Mouse (Mus musculus) hindbrain, embryonic 14.5 days (tissue): Measurements from ENCODE around the gene Mag. TPM values are rescaled to one million over a fixed set of nuclear protein-coding genes. Genes with fewer than 3 reads are reported as not detected.
"Not testable (repeated sequence)": the region's sequence is repeated elsewhere in the genome, so short reads cannot be mapped to it uniquely, and the experiment has no call there.

Source experiments
- ATAC-seq: fragments of 200-750 bp; cut with Nextera tagmentation; 2 replicates; pipeline ENCODE4 v1.8.0; 2017; ENCODE audit warnings: moderate number of reproducible peaks, mild to moderate bottlenecking, moderate TSS enrichment, moderate library complexity; ENCODE audit not compliant: low FRiP score
- DNase-seq: peaks from one replicate; pipeline ENCODE4 v3.0.0-alpha.2; 2015; ENCODE audit warnings: low spot score
- H3K27ac ChIP-seq: fragments of 300-500 bp; sonication (generic); 2 replicates; pipeline ENCODE4 v1.5.1; 2014; ENCODE audit warnings: mild to moderate bottlenecking, moderate library complexity
- H3K27me3 ChIP-seq: fragments of 300-500 bp; sonication (generic); 2 replicates; pipeline ENCODE4 v1.6.1; 2014; ENCODE audit warnings: mild to moderate bottlenecking, low read length, mixed read lengths; ENCODE audit not compliant: control insufficient read depth, insufficient read depth
- H3K36me3 ChIP-seq: fragments of 300-500 bp; sonication (generic); replicated peaks from 2 replicates; pipeline ENCODE4 v1.6.1; 2014; ENCODE audit not compliant: control insufficient read depth, insufficient read depth
- H3K4me1 ChIP-seq: fragments of 300-500 bp; sonication (generic); replicated peaks from 2 replicates; pipeline ENCODE4 v1.6.1; 2014; ENCODE audit warnings: antibody characterized with exemption, low read length, mixed read lengths; ENCODE audit not compliant: control insufficient read depth, insufficient read depth
- H3K4me2 ChIP-seq: fragments of 300-500 bp; sonication (generic); replicated peaks from 2 replicates; pipeline ENCODE4 v1.6.1; 2014; ENCODE audit warnings: mild to moderate bottlenecking, moderate library complexity
- H3K4me3 ChIP-seq: fragments of 300-500 bp; sonication (generic); replicated peaks from 2 replicates; pipeline ENCODE4 v1.5.1; 2014; ENCODE audit warnings: mild to moderate bottlenecking, low read length
- H3K9ac ChIP-seq: fragments of 300-500 bp; sonication (generic); 2 replicates; pipeline ENCODE4 v1.6.1; 2014
- H3K9me3 ChIP-seq: fragments of 300-500 bp; sonication (generic); 2 replicates; pipeline ENCODE4 v1.6.1; 2016; ENCODE audit warnings: low read length; ENCODE audit not compliant: control insufficient read depth
- WGBS: fragments of 180-500 bp; shearing (Covaris S2); extraction: QIAGEN DNeasy Blood & Tissue Kit; methylation state at CpG from one replicate; pipeline ENCODE4 v1.1.7; 2014; 5-methylcytosine and 5-hydroxymethylcytosine counted together
- polyA plus RNA-seq: library from polyadenylated mRNA; unstranded; fragments of >200 nt; fragmentation: Nextera tagmentation; extraction: Ambion mirVana; gene quantifications from 2 replicates; pipeline ENCODE4 v1.2.1, GENCODE M21; 2014

The Mag gene
- polyA plus RNA-seq, 1 experiment from 2014 or later = 3.4 TPM

DNA sequence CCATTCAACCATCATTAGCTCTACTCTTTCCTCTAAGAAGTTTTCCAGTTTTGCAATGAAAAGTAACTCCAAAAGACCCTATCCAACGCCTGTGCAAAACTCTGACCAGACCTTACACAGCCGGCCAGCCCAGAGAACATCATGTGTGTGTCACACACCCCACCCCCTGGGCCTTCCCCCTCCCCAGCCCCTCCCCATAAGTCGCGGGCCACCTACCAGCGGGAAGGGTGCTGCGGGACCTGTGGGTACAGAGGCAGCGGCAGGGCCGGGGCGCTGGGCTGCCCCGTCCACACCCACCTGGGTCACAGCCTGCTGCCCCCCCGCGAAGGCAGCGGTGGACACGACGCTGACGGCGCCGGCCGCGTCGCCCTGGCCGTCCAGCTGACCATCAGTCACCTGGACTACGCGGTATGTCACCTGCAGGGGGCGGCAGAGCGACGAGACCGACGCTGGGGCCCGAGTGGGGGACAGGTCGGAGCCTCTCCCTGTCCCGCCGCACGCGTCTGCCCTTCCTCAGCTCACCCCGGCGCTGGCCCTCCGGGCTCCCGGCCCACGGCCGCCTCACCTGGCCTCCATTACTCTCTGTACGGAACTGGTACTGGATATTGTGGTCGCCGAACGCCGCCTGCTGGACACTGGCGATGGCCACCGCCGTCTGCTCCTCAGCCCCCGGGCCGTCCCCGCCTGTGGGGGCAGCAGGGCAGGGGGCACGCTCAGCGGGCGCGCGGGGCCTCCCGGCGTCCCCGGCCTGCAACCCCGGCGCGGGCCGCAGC is 41.1 kb upstream of the Mag start:
- Histone ChIP-seq H3K27ac (peak overlapping the region; percentile 98), H3K4me1 (peaks cover 20% of the 10 kb centered on the region), H3K9ac (peak overlapping the region; percentile 97), H3K4me2 (peak overlapping the region; percentile 79), H3K4me3 (peak overlapping the region; percentile 98), H3K27me3 (no peaks in the 10 kb centered on the region), H3K36me3 (peaks cover 49% of the 10 kb centered on the region), H3K9me3 (no peaks in the 10 kb centered on the region)
- peak; percentile 67 for ATAC-seq
- peak; percentile 72 for DNase-seq
- under 1% methylated on average over 59 of the region's 64 CpGs for WGBS

DNA sequence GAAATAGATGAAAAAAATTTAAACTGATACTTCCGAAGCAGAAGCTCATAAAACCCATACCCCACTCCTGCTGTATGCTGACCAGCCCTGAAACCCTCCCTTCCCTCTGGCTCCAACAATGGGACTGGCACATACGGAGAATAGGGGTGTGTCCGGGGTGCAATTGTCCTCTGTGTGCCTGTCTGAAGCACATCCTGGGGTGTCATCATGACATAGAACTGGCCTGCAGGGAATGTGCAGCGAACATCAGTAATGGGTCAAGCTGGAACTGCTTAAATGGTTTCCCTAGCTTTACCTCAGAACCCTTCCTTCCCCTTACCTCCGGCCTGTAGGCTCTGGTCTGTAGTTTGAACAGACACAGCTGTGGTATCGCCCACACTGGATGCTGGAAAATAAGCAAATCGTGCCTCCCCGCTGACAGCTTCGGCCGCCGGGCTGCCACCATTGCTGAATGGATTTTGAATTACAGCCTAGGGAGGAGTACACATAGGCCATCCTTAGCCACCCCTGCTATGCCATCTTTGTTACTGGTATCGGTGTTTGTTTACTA is 40.4 kb upstream of the Mag start:
- DNase-seq = no peak
- H3K27me3 ChIP-seq = no peaks in the 10 kb centered on the region
- H3K36me3 ChIP-seq = peaks cover 56% of the 10 kb centered on the region
- WGBS = 84% methylated on average over 12 of the region's 12 CpGs
- no peak for ATAC-seq
- H3K4me2 ChIP-seq = peak overlapping the region; percentile 79
- H3K4me1 ChIP-seq = peaks cover 20% of the 10 kb centered on the region
- peak overlapping the region; percentile 98 for H3K4me3 ChIP-seq
- peak overlapping the region; percentile 98 for H3K27ac ChIP-seq
- H3K9ac ChIP-seq = peak overlapping the region; percentile 97
- H3K9me3 ChIP-seq = no peaks in the 10 kb centered on the region

DNA sequence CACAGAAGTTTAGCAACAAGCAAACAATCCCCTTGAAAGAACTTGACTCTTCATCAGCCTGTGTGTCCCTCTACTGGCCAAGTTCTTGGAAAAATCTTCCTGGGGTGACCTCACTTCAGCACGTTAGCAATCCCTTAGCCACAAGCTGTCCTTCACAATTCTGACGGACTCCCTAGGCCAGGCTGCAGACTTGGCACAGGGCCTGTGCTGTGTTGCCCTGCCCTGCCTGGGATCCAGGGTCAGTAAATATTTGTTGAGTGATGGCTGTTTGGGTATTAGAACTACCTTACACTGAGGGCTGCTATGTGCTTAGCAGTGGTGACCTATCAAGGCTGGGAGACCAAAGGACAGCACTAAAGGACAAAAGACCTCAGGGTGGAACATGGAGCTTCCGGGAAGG is 39.4 kb upstream of the Mag start:
- no peak for ATAC-seq
- Histone ChIP-seq H3K9ac (no peak overlapping the region), H3K4me1 (peaks cover 20% of the 10 kb centered on the region), H3K27ac (no peak overlapping the region), H3K4me2 (no peak overlapping the region), H3K36me3 (peaks cover 66% of the 10 kb centered on the region), H3K9me3 (no peaks in the 10 kb centered on the region), H3K4me3 (no peak overlapping the region), H3K27me3 (no peaks in the 10 kb centered on the region)
- DNase-seq = no peak
- WGBS = 91% methylated on average over 3 of the region's 3 CpGs

DNA sequence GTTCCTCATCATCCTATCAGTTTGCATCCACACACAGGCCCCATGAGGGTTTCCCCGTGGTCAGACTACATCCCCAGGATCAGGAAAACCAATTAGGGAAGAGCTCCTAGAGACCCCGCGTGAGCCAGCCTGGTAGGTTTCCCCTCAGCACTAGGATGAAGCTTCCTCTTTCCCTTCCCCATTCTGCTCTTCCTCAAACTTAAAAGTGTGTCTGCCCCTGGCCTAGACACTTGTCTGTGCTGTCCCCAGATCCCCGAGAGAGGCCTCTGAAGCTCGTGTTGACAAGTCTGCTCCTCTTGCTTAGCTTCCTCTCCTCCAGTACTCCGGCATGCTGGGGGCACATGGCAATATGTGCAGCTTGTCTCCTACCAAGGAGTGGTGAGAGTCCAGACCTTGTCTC is 38.8 kb upstream of the Mag start:
- no peak for ATAC-seq

DNA sequence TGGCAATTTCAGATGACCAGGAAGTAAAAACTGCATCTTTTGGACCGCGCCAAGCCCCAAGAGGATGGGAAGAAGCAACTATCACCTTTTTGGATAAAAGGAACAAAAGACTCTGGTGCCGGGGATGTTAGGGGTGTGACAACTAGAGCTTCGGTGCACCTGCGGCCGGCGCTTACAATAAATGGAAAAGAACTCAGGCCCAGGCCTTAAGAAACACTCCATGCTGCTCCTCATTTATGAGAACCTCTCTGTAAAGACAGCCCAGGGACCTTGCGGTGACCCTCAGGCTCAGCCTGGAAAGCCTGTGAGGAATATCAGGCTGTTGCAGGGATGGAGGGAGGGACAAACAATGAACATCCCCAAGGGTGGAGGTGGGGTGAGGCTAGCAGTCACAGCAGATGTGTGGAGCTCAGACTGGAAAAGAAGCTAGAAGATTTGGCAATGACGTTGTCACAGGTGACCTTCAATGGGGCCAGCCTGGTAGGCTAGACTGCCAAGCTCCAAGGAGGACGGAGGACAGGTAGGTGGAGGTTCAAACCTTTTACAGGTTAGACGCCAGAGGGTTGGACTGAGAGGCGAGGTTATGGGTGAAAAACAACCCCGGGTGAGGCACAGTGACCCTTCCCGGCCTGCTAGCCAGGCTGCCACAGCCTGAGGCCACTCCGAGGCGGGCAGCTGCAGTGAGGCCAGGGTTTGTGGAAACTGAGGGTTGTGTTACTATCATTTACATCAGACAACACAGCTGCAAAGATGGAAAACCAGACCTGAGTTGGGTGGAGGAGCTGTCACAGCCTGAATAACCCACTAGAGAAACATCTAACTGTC is 38.0 kb upstream of the Mag start:
- Histone ChIP-seq H3K4me2 (no peak overlapping the region), H3K36me3 (peaks cover 66% of the 10 kb centered on the region), H3K4me3 (no peak overlapping the region), H3K4me1 (peaks cover 12% of the 10 kb centered on the region), H3K27me3 (no peaks in the 10 kb centered on the region), H3K9ac (no peak overlapping the region), H3K27ac (no peak overlapping the region), H3K9me3 (no peaks in the 10 kb centered on the region)
- DNase-seq (no peak), ATAC-seq (no peak)
- 95% methylated on average over 16 of the region's 16 CpGs for WGBS

More for the DNA sequence above, 38.8 kb upstream of the Mag start:
- 90% methylated on average over 6 of the region's 6 CpGs for WGBS
- H3K9ac ChIP-seq = no peak overlapping the region
- H3K9me3 ChIP-seq = no peaks in the 10 kb centered on the region
- peaks cover 66% of the 10 kb centered on the region for H3K36me3 ChIP-seq
- no peak overlapping the region for H3K27ac ChIP-seq
- H3K4me2 ChIP-seq = no peak overlapping the region
- H3K27me3 ChIP-seq = no peaks in the 10 kb centered on the region
- peaks cover 19% of the 10 kb centered on the region for H3K4me1 ChIP-seq
- no peak overlapping the region for H3K4me3 ChIP-seq
- no peak for DNase-seq

DNA sequence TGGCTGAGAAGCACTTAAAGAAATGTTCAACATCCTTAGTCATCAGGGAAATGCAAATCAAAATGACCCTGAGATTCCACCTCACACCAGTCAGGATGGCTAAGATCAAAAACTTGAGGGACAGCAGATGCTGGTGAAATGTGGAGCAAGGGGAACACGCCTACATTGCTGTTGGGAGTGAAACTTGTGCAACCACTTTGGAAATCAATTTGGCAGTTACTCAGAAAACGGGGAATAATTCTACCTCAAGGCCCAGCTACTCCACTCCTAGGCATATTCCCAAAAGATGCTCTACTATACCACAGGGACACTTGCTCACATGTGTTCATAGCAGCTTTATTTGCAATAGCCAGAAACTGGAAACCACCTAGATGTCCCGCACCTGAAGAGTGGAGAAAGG is 35.2 kb upstream of the Mag start:
- H3K9ac ChIP-seq, H3K4me3 ChIP-seq, H3K27ac ChIP-seq, ATAC-seq, H3K9me3 ChIP-seq, H3K27me3 ChIP-seq, H3K4me1 ChIP-seq, DNase-seq, H3K4me2 ChIP-seq: not testable (repeated sequence)
- 94% methylated on average over 3 of the region's 3 CpGs for WGBS
- H3K36me3 ChIP-seq = peaks cover 80% of the 10 kb centered on the region

DNA sequence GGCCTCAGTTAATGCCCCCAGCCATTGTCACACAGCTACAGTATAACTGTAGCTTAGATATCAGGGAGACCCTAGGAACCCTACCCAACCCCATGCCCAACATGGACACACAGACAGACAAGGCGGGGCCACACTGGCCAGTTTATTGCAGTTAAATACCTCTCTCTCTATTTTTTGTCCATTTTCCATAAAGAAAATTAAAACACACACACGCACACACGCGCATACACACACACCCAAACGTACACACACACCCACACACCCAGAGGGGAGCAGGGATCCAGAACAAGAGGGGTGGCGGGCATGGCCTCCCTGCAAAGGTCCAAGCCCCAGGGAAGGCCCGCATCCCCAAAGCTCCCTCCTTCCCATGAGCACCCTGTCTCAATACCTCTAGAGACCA is 31.2 kb upstream of the Mag start:
- no peaks in the 10 kb centered on the region for H3K27me3 ChIP-seq
- H3K9me3 ChIP-seq = no peaks in the 10 kb centered on the region
- DNase-seq = no peak
- H3K4me3 ChIP-seq = no peak overlapping the region
- ATAC-seq = no peak
- no peak overlapping the region for H3K27ac ChIP-seq
- no peaks in the 10 kb centered on the region for H3K4me1 ChIP-seq
- WGBS = 97% methylated on average over 7 of the region's 7 CpGs
- H3K36me3 ChIP-seq = peaks cover 40% of the 10 kb centered on the region
- H3K4me2 ChIP-seq = no peak overlapping the region
- H3K9ac ChIP-seq = no peak overlapping the region

DNA sequence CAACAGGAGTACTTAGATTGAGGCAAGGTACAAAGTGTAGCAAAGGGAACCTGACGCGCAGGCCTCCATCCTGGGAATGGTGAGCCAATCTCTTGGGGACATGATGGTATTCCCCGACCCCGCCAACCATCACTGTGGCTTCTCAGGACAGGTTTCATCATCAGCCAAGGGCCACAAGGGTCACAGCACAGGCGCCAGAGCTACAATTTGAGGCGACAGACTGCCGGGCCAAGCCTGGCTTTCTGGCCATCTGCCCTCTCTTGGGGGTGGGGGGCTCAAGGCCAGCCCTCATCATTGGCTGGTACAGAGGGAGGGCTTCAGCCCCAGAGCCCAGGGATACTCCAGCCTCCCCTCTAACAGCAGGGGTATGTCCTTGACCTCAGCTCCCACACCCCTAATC is 30.8 kb upstream of the Mag start:
- H3K9me3 ChIP-seq, DNase-seq, H3K4me2 ChIP-seq, H3K27me3 ChIP-seq, H3K27ac ChIP-seq, H3K4me1 ChIP-seq, H3K9ac ChIP-seq, H3K4me3 ChIP-seq, ATAC-seq: not testable (repeated sequence)
- H3K36me3 ChIP-seq = peaks cover 36% of the 10 kb centered on the region
- WGBS = 93% methylated on average over 7 of the region's 7 CpGs

DNA sequence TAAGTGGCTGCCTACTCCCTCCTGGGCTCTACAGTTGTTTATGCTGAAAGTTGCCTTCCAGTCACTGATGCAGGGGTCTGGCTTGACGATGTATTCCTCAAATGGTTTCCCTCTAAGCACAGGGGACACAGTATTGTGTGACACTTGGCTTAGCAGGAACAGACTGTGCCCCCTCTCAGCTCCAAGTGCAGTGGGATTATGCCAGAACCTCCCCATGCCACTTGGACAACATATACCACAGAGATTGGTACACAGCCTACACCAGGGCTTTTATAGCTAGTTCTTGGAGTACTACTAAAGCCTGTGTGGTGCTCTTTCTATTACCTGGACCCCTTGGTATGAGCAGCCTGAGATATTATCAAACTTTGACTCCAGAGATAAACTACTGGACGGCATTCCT is 30.0 kb upstream of the Mag start:
- not testable (repeated sequence) for ATAC-seq, H3K4me1 ChIP-seq, H3K9ac ChIP-seq, H3K27ac ChIP-seq, H3K27me3 ChIP-seq, DNase-seq, H3K9me3 ChIP-seq, H3K4me2 ChIP-seq, H3K4me3 ChIP-seq
- WGBS = 76% methylated on average over 2 of the region's 2 CpGs
- H3K36me3 ChIP-seq = peaks cover 29% of the 10 kb centered on the region
